Mouse (Mus musculus): ENCODE measurements around the gene Cd72.

The Cd72 gene

DNA sequence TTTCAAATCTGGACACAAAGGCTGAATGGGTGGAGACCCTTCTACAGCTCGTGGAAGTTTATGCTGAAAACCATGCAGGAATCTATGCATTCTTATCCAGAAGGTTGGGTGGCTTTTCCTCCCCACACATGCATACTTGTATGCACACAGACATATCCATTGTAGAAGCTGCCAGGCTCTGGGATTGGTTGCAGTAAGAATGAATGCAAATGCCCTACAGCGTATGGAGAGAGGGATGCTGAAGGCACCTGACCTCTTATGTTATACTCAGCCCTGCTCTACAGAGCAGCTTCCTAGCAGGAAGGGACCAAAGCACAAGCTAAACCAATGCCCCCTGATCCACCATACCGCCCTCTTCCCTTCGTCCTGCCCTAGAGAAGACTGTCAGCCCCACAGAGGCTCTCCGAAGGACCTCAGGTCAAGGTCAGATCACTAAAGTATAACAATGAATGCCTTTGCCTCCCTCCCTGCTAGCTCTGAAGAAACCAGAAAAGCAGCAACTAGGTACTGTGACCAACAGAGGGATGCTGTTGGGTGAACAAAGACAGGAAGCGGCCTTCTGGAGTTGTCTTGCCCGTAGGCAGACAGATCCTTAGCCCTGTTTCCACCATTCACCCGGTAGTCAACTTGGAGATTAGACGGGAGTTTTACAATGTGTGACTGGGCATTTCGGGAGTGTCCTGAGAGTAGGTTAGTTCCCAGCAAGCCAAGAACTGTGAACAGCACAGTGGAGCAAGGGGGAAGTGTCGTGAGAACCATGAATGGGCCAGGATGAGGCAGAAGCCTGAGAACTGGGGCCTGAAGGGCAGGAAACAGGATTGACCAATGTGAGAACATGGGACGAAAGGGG, 47.1 kb downstream of the Cd72 start:
- in situ Hi-C loops (cut with MboI): loop anchor here (25.0 kb wide), 1 partner anchor 345 kb away; the partner anchor contains the start of gene Unc13b

DNA sequence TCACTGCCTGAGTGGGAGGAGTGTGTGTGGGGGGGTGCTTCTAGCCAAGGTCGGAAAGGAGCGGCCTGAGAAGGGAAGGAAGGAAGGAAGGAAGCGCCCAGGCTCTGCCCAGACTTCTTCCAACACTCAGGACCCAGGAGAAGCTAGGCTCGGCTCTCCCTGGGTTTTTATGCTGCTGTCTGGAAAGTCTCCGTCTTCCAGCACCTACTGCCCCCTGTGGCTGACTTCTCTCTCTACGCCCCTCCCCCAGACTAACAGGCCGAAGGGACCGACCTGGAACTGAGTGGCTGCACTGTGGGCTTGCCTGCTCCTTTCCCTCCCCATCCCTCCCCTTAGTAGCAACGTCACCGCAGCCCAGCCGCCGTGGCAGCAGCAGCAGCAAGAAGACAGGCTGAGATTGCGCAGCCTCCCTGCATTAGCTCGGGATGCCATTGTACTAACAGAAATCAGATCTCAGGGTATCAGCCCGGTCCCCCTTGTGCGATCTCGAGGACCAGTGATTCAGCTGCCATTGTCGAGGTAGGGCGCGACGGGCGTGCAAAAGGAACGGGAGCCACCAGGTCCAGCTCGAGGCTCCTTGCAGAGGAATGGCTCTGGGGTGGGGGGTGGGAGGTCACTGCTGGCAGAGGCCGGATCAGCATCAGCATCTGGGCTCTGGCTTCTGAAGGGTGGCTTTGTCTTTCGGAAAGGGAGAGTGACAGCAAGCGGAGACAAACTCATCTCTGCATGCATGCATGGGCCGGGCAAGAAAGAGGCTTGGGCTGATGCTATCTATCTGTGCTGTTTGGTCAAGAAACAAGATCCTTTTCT, 48.1 kb downstream of the Cd72 start:
- in situ Hi-C loops (cut with MboI): loop anchor here (25.0 kb wide), 1 partner anchor 344 kb away; the partner anchor contains the start of gene Unc13b

DNA sequence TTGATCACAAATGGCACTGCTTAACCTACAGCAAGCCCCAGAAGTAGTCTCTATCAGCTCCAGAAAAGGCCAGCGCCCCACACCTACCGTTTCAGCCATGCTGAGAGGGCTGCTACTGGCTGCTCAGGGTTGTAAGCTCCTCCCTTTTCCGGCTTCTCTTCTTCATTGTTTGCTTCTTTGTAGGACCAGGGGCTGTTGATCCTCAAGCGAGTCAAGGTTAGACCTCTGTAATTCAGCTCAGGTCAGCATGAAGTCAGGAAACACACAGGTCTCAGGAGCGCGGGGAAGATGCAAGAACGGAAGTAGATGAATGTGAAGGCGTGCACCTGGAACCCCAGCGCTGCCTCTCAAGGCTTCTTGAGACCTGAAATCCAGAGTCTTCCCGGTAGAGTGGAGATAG, 49.7 kb downstream of the Cd72 start:
- in situ Hi-C loops (cut with MboI): loop anchor here (25.0 kb wide), 1 partner anchor 342 kb away; the partner anchor contains the start of gene Unc13b

DNA sequence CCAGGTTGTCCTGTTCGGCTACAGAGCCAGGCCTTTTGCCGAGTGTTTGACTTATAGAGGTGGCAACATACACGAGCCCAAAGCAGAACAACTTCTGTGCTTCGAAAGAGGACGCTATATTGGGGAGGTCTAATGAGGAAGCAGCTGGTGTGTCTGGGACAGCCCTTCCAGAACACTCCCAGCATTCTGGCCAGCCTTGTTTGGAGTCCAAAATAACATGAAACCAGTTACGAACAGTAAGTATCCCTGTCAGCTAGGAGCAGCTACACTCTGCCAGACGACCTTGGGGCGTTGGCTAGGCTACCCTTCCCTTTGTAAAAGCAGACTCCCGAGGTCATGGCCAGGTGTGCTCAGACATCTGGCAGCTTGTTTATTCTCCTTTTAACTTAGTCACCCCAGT, 52.2 kb downstream of the Cd72 start:
- in situ Hi-C loops (cut with MboI): loop anchor here (25.0 kb wide), 1 partner anchor 340 kb away; the partner anchor contains the start of gene Unc13b

DNA sequence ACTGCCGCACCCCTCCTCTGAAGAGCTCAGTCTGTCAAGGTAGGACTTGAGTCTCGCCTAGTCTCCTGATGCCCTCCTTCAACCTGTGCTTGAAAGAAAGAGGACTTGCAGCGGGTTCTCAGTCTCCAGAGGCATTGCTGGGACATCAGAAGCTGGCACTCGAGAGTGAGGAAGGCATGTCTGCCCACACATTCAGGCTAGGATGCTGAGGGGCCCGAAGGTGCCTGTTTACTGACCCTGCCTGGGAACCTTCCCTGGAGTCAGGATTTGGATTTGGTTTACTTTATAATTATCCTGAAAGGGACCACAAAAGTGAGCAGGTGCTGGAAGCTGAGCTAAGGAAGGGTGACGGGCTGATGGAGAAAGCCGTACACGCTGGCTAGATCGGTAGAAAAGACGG, 52.9 kb downstream of the Cd72 start:
- in situ Hi-C loops (cut with MboI): loop anchor here (25.0 kb wide), 1 partner anchor 339 kb away; the partner anchor contains the start of gene Unc13b

DNA sequence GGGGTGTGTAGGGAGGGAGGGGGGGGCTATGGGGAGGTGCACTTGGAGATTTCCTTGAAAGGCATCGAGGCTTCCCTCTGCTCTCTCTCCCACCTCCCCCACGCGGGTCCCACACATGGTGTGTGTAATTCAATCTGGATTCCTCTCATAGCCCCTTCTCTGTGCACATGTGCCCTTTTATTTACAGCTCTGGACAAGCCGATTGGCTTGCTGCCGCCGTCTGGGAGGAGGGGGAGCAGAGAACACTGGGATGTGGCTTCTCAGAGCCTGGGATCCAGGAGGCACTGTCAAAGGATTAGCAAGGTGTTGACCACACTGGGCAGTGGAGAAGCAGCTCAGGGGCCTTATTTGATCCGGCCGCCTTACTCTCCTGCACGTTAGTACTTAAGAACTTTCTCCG, 53.5 kb downstream of the Cd72 start:
- in situ Hi-C loops (cut with MboI): loop anchor here (25.0 kb wide), 1 partner anchor 339 kb away; the partner anchor contains the start of gene Unc13b

DNA sequence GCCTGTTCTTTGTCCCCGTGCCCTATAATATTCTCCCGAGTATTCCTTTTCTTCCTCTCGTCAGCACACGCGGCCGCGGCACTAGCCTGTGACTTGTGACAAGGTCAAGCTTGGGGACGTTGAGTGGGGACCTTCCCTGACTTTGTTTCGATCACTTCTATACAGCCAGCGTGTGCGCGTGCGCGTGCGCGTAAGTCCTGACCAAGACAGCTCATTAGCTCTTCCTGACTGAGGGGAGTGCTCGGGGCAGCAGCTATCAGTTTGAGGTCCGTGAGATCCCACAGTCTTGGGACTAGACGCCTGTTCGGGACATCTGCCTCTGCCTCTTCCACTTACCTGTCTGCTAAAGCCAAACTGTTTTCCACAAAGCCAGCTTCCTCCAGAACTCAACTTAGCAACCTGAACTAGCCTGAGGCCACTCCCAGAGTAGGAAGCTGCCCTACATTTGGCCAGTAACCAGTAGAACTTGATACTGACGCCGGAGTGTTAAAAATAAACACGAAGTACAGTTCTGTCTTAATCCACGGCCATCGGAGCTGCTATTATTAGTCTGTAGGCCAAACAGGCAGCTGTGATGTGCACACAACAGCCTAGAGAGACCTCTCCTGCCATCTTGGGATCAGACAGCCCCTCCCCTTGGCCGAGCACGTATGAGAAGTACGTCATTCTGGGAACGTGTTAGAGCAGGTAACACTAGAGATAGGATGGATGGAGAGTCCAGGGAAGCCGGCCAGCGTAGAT, 54.9 kb downstream of the Cd72 start:
- in situ Hi-C loops (cut with MboI): loop anchor here (25.0 kb wide), 1 partner anchor 337 kb away; the partner anchor contains the start of gene Unc13b

DNA sequence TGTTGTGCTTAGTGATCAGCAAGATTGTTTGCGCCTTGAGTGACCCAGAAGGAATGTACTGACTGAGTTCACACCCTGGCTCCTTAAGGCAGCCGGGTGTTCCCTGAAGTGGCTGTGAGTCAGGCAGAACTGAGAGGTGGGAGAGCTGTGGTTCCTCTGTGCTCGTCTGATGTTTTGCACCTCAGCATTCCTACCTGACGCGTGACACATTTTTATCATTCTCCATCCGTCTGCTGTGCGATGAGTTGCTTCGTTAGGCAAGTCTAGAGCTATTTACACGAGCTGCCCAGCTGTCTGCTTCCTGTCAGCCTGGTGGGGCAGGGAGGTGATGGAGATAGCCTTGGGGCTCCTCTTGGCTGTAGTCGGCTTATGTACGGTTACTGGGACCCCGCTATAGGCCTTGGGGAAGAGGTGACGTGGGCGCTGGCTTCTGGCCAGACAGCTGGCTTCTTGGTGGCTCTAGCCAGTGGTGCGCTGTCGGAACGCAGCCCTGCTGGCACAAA, 55.5 kb downstream of the Cd72 start:
- in situ Hi-C loops (cut with MboI): no loop called here

DNA sequence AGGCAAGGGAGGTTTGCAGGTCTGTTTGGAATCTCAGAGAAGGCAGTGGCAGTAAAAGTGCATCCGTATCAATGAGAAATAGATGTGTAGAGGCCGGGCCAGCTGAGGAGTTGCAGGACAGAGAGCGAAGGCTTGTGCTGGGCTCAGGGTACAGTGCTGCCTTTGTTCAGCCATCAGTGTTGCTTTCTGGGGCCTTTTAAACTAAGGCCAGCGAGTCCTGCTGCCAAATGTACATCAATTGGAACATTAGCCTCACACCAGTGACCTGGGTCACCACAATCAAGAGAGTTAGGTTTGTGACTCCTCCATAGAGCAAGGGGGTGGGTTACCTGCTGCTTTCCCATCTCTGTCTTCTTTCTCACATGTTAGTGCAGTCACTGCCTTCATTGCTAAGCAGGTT, 56.4 kb downstream of the Cd72 start:
- in situ Hi-C loops (cut with MboI): no loop called here
